Mouse (Mus musculus) urinary bladder, postnatal 25 days (tissue): ENCODE measurements around the gene Slc7a1.

Source experiments
- DNase-seq: peaks from one replicate; pipeline ENCODE4 v3.0.0; 2022; ENCODE audit warnings: low spot score

Gene Slc7a1

DNA sequence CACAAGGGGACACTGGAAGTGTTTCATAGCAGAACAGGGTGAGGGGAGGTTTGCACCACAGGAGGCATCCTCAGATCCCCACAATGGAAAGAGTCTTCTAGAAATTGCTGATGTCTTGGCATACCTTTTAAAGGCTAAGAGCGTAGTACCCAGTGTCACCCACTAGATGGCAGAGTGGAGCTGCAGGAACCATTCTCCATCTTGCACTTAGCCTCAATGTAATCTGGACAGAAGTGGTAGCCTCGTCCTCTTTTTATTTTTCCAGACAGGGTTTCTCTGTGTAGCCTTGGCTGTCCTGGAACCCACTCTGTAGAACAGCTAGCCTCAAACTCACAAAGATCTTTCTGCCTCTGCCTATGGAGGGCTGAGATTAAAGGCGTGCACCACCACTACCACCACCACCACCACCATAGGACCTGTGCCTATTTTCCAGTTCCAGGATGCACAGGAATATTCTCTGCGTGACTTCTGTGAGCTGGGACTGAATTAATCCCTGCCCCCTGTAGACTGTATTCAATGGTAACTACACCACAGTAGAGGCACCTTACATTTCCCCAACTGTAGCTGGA lies 74.3 kb downstream of the Slc7a1 start:
- peak; percentile 47 for DNase-seq

DNA sequence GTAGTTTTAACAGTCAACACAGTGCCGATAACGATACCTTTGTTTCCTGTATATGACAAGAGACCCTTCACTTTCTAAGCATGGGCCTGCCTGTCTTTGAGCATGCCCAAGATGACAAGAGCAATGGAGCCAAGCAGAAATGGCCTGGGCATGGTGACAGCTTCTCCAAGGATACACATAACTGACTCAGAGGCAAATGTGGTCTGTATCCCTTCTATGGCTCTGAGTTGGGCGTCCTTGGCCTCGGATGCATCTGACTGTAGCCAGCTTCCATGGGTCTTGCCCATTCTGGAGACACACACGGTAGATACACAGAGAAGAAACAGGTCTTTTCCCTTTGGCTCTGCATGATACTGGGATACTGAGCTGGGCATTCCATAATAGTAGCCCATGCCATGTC lies 84.8 kb downstream of the Slc7a1 start:
- DNase-seq: no peak

DNA sequence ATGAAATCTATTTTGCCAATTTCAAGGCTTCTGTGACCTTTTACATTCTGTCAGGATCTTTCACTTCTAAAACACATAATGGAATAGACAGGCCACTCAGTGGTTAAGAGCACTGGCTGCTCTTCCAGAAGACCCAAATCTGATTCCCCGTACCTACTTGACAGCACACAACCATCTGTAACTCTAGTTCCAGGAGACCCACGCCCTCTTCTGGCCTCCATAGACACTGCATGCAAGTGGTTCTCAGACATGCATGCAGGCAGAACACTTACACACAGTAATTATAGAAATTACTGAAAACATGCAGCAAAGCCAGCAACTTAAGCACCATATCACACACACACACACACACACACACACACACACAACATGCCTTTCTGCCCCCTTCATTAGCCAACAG lies 87.3 kb downstream of the Slc7a1 start:
- no peak for DNase-seq

DNA sequence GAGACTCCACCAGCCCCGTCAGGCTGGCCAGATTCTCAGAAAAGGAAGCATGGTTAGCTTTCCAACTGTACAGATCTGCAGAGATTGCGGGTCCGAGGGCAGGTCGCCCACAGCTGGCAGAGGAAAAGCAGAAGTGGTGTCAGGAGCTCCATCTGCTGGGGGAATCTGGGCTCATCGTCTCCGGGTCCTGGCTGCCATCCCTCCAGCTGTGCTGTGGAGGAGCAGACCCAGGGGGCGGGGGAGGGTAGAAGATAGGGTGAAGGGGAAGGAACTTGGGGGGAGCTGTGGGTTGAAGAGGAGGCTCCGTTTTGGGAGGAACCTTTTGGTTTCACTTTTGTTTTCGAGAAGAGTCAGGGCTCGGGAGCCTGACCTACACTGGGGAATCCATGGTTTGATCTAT lies 88.9 kb downstream of the Slc7a1 start:
- no peak for DNase-seq

DNA sequence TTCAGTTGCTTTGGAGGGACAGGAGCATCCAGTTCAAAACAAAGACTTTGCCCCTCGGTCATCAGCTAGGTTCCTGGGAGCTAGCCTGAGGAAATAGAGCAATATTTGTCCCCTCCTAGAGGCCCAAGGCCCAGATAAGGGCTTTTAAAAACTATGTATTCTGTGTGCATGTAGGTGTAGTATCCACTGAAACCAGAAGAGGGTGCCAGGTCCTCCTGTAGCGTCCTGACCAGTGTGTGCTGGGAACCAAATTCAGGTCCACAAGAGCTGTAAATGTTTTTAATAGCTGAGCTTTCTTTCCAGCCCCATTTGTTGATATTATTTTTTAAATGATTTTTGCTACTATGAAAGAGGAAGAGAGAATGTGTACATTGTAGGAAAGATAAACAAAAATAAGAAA lies 95.6 kb downstream of the Slc7a1 start:
- DNase-seq: no peak

DNA sequence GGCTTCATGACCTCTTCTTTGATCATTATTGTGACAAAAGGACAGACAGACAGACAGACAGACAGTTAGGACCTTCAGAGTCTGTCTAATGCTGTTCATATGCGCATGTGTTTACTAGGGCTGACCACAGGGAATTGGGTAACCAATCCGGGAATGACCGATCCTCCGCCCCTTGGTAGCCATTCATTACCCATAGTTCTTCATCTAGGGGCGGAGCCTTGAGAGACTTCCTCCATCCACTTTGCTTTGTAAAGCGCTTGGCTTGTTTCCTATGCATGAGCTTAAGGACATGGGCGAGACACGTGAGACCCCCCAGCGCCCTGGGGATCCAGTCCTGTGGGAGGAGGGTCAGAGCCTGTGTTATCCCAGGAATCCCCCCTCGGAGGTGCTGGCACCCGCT lies 96.7 kb downstream of the Slc7a1 start:
- DNase-seq: no peak

DNA sequence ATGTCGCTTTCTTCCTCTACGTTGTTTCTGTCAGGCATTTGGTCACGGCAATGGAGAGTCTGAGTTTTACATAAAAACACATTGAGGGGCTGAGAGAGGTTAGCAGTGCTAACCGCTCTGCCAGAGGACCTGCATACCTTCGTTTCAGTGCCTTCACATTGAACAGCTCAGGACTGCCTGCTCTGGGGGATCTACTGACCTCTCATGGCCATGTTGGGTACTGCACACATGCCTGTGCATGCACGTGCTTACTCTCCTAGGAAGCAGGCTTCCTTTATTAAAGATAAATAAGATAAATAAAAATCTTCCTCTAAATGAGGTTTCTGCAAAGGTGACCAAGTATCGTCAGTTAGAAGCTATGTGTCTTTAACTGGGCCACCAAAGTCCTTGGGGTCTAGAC lies 106.4 kb downstream of the Slc7a1 start:
- no peak for DNase-seq

DNA sequence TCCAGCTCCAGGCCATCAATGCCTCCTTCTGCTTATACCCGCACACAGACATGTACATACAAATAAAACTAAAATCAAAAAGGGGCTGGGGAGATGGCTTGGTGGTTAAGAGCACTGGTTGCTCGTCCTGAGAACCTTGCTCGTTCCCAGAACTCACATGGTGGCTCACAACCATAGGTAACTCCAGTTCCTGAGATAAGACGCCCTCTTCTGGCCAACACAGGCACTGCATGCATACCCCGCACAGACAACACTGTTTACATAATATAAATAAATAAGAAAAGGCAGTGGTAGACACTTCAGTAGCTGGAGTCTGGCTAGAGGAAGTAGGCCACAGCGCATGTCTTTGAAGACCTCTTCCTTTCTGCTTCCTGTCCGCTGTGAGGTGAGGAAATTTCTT lies 106.8 kb downstream of the Slc7a1 start:
- DNase-seq: no peak

DNA sequence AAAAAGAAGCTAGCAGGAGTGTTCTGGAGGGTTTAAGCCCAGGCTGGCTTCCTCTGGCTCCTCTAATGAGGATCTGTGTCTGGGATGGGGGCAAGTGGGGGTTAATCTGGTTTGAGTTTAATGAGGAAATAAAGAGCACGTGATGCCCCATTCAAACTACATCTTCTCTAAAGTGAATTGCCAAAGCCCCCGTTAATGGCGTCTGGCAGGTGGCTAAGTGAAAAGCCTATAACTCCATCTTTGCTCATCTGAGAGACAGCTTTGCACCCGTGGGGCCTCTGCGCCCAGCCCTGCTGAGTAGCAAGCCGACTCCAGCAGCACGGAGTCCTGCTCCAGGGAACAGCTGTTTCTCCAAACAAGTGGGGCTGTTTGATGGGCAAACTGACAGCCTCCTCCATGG lies 109.8 kb downstream of the Slc7a1 start:
- DNase-seq: no peak

DNA sequence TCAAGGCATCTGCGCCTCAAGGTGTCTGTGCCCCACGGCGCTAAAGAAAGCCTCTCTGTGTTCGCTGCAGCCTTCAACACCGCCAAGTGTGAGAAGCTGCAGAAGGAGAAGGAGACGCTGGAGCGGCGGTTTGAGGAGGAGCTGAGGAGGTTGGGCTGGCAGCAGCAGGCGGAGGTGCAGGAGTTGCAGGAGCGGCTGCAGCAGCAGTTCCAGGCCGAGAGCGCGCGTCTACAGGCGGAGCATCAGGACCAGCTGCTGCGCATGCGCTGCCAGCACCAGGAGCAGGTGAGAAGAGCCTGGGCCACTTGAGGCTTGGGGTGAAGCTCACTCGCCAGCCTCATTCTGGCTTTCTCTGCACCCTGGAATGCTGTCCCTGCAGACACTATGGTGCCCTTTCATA lies 110.9 kb downstream of the Slc7a1 start:
- DNase-seq: no peak

DNA sequence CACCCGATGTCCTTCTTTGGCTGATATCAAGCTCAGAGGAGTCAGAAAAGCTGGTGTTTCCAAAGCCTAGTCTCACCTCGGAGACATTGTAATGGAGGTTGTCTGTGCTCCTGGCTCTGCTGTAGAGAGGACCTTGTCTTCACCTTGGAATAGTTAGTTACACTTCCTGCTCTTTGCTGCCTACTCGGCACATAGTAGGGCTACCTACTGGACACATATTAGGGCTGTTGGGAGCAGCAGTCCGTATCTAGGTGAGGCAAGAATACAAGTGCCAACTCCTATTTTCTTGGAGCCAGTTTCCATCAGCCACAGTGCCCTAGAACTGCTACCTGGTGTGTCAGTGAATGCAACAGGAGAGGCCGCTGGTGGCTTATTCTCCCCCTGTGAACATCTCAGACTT lies 112.2 kb downstream of the Slc7a1 start:
- no peak for DNase-seq

DNA sequence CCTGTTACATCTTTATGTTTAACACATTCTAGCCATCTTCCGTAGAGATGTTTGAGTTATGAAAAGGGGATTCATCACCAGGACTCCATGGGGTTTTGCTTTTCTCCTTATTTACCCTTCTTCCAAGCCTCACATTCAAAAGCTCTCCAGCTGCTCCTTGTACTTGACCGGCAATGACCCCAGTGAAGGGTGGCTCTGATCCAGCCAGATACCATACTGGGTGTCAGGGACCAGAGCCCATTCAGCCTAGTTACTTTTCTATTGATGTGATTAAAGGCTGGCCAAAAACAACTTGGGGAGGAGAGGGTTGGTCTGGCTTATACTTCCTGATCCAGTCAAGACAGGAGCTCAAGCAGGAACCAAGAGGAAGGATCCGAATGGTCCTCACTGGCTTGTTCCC lies 116.1 kb downstream of the Slc7a1 start:
- DNase-seq: no peak

DNA sequence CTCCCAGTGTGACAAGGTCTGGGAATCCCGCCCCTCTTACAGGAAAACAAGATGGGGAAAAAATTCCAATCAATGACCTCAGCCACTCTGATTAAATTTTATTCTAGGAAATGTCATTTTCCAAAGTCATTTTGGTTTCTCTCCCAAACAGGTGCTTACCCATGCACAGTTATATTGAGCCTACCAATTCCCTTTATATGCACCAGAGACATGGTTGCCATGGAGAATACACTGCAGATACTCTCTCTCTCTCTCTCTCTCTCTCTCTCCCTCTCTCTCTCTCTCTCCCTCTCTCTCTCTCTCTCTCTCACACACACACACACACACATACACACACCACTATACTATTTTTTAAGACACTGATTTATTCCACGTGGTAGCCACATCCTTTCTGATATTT lies 116.5 kb downstream of the Slc7a1 start:
- no peak for DNase-seq

DNA sequence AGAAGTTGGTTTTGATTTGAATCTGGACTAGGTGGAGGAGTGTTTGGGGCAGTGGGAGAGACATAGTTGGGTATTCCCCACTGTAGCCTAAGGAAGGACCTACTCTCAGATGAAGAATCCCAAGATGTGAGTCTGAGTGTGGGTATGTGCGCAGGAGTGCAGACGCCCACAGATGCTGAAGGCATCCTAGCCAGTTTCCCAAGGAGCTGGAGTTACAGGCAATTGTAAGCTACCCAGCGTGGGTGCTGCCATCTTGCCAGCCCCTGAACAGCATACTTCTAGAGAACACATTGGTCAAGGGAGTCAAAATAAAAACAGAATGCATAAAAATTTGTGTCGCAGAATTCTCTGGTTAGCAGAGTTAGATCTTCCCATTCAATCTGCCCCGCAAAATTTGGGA lies 117.1 kb downstream of the Slc7a1 start:
- no peak for DNase-seq

DNA sequence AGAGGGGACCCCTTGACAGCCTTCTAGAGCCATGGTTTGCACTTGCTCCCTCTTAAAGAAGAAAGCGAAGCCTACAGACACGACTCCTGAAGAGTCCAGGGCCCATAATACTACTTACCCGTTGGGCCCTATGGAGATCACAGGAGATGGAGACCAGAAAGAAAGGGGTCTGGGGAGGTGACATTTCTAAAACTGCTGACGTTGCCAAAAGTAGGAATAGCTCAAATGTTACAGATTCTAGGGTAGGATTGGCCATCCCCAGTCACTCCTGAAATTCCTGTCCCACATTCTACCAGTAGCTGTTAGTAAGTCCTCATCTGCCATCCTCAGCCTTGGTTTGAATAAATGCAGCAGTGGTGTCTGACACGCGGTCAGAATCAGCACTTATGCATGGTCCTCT lies 117.6 kb downstream of the Slc7a1 start:
- DNase-seq: no peak

DNA sequence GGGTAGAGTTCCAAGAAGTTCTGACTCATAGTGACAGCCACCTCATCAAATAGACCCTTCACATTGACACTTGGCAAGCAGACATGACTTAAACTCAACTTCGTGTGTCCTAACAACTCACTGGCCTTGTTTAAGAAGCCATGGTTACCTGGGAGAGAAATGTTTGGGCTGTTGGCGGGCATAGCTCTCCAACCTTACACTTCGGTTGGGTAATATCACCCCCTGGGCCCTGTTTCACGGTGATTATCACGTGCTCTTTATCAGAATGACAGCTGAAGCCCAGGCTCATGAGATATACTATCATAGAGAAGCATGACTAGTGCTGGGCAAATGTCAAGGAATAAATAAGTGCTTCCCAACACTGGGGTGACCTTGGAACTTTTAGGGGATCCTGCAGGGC lies 119.4 kb downstream of the Slc7a1 start:
- DNase-seq: no peak

DNA sequence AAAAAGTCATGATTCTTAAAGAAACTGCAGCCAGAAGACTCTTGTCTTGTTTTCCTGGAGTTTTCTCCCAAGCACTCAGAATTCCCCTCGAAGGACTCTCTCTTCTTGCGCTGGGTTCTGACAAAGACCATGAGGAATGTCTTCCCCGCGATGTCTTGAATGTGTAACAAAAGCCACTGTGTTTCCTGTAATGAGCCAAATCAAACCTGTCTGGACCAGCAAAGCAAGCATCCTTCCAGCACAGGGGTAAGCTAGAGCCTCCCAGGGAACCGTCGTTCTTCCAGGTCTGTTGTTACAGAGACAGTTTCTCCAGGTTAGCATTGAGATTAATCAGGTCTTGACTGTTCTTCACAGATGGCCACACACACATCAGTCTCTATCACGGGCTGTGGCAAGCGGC lies 121.5 kb downstream of the Slc7a1 start:
- no peak for DNase-seq
